Mouse (Mus musculus) testis, adult 2 months (tissue): ENCODE data around the gene Vipr1. TPM values are rescaled to one million over a fixed set of nuclear protein-coding genes. Genes with fewer than 3 reads are reported as not detected.

ENCODE experiments used
- H3K27ac ChIP-seq: fragments of 200-500 bp; 2 replicates; pipeline ENCODE4 v1.5.1; 2012; ENCODE audit warnings: low read depth, low read length; ENCODE audit not compliant: control insufficient read depth, insufficient read depth
- H3K27me3 ChIP-seq: fragments of 200-500 bp; 2 replicates; pipeline ENCODE4 v1.6.1; 2012; ENCODE audit warnings: mild to moderate bottlenecking, low read length, moderate library complexity; ENCODE audit not compliant: control insufficient read depth, insufficient read depth
- H3K36me3 ChIP-seq: fragments of 200-500 bp; 2 replicates; pipeline ENCODE4 v1.6.1; 2012; ENCODE audit warnings: mild to moderate bottlenecking, low read length; ENCODE audit not compliant: control insufficient read depth, insufficient read depth
- H3K4me1 ChIP-seq: fragments of 200-500 bp; 2 replicates; pipeline ENCODE4 v1.6.1; 2012; ENCODE audit warnings: low read length; ENCODE audit not compliant: control insufficient read depth, insufficient read depth
- H3K4me3 ChIP-seq: fragments of 200-500 bp; 2 replicates; pipeline ENCODE4 v1.5.1; 2012; ENCODE audit warnings: low read depth, mild to moderate bottlenecking, low read length, moderate library complexity, mixed read lengths; ENCODE audit not compliant: control insufficient read depth
- CTCF ChIP-seq: fragments of 200-500 bp; IDR thresholded peaks from 2 replicates; pipeline ENCODE4 v1.5.1; 2012; ENCODE audit warnings: low read depth, mild to moderate bottlenecking, inconsistent platforms, low read length, moderate library complexity; ENCODE audit not compliant: control insufficient read depth, insufficient read depth, insufficient replicate concordance
- POLR2A ChIP-seq: fragments of 200-500 bp; IDR thresholded peaks from 2 replicates; pipeline ENCODE4 v1.6.1; 2012; ENCODE audit warnings: low read depth, mild to moderate bottlenecking, inconsistent platforms, low read length, moderate library complexity; ENCODE audit not compliant: control insufficient read depth
- polyA plus RNA-seq: library from polyadenylated mRNA; depleted of rRNA; stranded (reverse); fragments of >200 nt; gene quantifications from 2 replicates; pipeline ENCODE4 v1.2.3, GENCODE M21; 2012

Gene Vipr1
- polyA plus RNA-seq, 1 experiment, result 0.42 TPM

DNA sequence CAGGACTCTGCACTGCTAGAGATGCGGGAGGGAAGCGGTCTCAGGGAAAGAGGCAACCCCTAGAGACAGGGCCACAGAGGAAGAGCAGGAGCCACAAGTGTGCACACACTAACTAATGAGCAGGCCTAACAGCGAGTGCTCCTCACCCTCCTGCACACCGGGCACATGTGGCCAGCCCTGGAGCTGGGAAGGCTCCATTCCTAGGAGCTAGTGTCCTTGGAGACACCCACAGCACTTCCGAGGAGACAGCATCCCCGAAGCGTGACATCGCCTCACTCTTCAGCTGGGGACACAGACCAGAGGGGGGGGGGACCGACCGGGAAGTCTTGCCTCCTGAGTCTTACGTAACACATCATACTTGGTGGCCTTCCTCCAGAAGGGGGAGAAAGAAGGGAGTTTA, 25.3 kb downstream of the Vipr1 start:
- Histone ChIP-seq H3K4me1 (peaks cover 14% of the 10 kb centered on the region), H3K36me3 (no peaks in the 10 kb centered on the region), H3K27ac (no peak overlapping the region), H3K4me3 (no peak overlapping the region), H3K27me3 (no peaks in the 10 kb centered on the region)
- TF ChIP-seq CTCF (no peak), POLR2A (no peak)

DNA sequence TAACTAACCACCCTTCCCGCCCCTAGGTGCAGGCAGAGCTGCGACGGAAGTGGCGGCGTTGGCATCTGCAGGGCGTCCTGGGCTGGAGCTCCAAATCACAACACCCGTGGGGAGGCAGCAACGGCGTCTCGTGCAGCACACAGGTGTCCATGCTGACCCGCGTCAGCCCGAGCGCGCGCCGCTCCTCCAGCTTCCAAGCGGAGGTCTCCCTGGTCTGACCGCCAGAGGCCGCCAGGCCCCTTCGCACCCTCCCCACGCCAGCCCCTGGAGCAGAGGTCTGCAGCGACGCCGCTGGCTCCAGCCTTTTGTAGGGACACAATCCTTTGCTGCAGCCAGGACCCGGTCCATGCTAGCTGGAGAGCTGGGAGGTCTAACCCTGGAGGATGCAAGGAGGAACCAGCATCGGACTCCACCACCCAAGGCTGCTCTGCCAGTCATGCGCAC, 26.9 kb downstream of the Vipr1 start:
- peak overlapping the region; percentile 43 for H3K4me3 ChIP-seq
- H3K27ac ChIP-seq, result no peak overlapping the region
- H3K36me3 ChIP-seq, result no peaks in the 10 kb centered on the region
- no peaks in the 10 kb centered on the region for H3K27me3 ChIP-seq
- H3K4me1 ChIP-seq, result peaks cover 14% of the 10 kb centered on the region
- TF ChIP-seq POLR2A, result no peak
- TF ChIP-seq CTCF, result peak; percentile 37; the same call in 1 of the 2 replicates

DNA sequence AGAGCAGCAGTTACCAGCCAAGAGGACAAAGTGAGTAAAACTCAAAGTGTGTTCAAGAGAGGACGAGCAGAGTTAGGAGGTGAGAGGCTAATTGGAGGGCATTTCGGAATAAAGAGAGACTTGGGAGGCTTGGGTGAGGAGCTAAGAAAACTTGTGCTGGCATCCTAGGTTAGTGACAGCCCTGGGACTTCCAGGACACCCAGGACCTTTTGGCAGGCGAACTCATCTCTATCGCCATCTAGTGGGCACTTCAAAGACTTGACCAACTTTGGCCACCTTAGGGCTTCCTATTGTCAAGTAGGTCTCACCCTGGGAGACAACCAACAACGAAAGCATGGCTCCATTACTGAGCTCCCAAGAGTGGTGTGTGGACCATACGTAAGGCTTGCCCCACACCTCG, 28.8 kb downstream of the Vipr1 start:
- no peaks in the 10 kb centered on the region for H3K27me3 ChIP-seq
- H3K4me3 ChIP-seq, result no peak overlapping the region
- TF ChIP-seq CTCF, result peak; percentile 65; the same call in 1 of the 2 replicates
- TF ChIP-seq POLR2A, result no peak
- H3K36me3 ChIP-seq, result no peaks in the 10 kb centered on the region
- peaks cover 14% of the 10 kb centered on the region for H3K4me1 ChIP-seq
- no peak overlapping the region for H3K27ac ChIP-seq

DNA sequence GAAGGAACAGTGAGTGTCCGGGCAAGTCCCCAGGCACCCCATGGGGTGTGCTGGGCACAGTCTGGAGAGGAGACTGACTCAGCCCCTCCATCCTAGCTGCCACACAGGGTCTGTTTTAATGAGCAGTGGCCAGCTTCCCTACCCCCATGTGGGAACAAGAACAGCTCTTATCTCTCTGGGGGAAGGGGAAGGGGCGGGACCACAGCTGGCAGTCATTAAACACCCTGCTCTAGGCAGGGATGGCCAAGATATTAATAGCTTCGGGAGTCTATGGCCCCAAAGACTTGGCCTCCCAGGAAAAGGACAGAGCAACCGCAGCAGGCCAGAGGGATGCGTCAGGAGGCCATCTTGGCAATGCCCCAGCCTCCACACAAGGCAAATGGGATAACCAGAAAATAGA, 29.8 kb downstream of the Vipr1 start:
- Histone ChIP-seq H3K4me1 (peaks cover 14% of the 10 kb centered on the region), H3K27me3 (no peaks in the 10 kb centered on the region), H3K27ac (no peak overlapping the region), H3K4me3 (no peak overlapping the region), H3K36me3 (no peaks in the 10 kb centered on the region)
- TF ChIP-seq CTCF (no peak), POLR2A (no peak)

DNA sequence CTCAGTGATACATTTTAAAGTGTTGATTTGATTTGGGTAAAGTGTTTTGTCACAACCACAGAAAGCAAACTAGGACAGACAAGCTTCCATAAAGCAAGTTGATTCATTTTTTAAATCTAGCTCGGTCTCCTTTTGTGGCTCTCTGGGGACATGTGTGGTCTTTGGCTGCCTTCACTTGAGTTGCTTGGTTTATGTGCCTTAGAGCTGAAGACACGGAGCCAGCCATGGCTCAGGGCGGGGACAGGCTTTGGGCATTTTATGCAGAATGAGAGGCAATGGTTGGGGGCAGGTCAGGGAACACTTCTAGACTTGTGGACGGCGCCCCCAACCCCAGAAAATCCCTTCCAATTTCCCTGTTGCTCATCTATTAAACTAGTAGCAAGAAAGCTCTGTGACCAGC, 31.2 kb downstream of the Vipr1 start:
- no peak overlapping the region for H3K4me3 ChIP-seq
- H3K27me3 ChIP-seq, result no peaks in the 10 kb centered on the region
- H3K36me3 ChIP-seq, result no peaks in the 10 kb centered on the region
- TF ChIP-seq CTCF (no peak), POLR2A (no peak)
- no peak overlapping the region for H3K27ac ChIP-seq
- H3K4me1 ChIP-seq, result peaks cover 14% of the 10 kb centered on the region

DNA sequence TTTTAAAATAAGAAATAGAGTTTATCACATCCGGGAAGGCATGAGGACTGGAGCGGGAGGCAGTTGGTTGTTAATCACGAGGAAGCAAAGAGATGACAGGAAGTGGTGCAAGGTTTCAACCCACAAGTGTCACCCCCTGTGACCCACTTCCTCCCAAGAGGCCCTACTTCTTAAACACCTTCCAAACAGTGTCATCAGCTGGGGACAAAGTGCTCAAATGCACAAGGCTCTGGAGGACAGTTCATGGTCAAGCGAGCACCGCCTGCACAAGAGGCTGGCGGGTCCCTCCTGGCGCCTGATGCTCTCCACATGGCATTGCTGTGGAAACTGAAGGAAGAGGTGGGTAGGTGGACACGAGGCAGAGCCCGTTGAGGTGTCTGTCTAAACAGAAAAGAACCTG, 32.5 kb downstream of the Vipr1 start:
- peaks cover 2% of the 10 kb centered on the region for H3K4me1 ChIP-seq
- H3K27ac ChIP-seq, result no peak overlapping the region
- no peak overlapping the region for H3K4me3 ChIP-seq
- TF ChIP-seq POLR2A (no peak), CTCF (no peak)
- no peaks in the 10 kb centered on the region for H3K27me3 ChIP-seq
- no peaks in the 10 kb centered on the region for H3K36me3 ChIP-seq

DNA sequence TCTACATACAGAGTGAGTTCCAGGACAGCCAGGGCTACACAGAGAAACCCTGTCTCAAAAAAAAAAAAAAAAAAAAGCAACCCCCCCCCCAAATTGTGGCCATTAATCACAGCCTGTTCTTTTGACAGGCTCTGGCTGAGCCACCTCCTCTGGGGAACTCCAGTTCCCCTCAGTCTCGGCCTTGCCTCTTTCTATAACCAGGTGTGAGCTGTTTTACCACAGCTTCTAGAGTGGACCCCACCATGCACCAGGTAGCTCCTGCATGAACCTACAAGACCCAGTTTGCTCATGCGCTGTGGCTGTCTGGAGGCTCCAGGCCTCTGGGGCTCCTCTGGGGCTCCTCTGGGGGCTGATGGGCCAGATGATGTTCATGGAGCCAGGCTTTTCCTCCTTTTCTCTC, 33.0 kb downstream of the Vipr1 start:
- Histone ChIP-seq H3K27me3 (no peaks in the 10 kb centered on the region), H3K36me3 (no peaks in the 10 kb centered on the region), H3K27ac (no peak overlapping the region), H3K4me1 (no peaks in the 10 kb centered on the region), H3K4me3 (no peak overlapping the region)
- TF ChIP-seq CTCF (no peak), POLR2A (no peak)

DNA sequence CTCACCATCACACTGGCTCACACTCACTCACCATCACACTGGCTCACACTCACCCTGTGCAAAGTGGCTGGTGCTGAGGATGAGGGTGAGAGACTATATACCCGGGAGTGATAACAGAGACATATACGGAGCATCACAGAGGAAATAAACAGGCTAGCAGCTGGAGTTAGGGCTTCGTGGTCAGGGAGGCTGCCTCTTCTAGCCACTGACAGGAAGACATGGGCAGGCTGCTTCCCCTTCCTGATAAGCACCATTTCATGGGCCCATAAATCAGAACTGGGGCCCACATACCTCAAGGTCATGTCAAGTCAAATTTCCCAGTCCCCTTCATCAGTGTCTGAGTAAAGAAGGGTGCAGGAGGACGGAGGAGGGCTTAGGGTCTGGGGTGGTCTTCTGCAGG, 34.6 kb downstream of the Vipr1 start:
- Histone ChIP-seq H3K36me3 (no peaks in the 10 kb centered on the region), H3K27ac (no peak overlapping the region), H3K4me1 (no peaks in the 10 kb centered on the region), H3K4me3 (no peak overlapping the region), H3K27me3 (no peaks in the 10 kb centered on the region)
- no peak for TF ChIP-seq POLR2A
- TF ChIP-seq CTCF, result no peak
